Mouse (Mus musculus) urinary bladder, postnatal 10 days (tissue): ENCODE data around the gene Gdpd5.
"Not testable (repeated sequence)": the region's sequence is repeated elsewhere in the genome, so short reads cannot be mapped to it uniquely, and the experiment has no call there.

ENCODE experiments used
- DNase-seq: peaks from one replicate; pipeline ENCODE4 v3.0.0; 2022; ENCODE audit warnings: low spot score

Gdpd5 gene

GRCm38 (mm10) chr7:99477235-99477634 is 96.0 kb downstream of the Gdpd5 start:
- no peak for DNase-seq

DNA sequence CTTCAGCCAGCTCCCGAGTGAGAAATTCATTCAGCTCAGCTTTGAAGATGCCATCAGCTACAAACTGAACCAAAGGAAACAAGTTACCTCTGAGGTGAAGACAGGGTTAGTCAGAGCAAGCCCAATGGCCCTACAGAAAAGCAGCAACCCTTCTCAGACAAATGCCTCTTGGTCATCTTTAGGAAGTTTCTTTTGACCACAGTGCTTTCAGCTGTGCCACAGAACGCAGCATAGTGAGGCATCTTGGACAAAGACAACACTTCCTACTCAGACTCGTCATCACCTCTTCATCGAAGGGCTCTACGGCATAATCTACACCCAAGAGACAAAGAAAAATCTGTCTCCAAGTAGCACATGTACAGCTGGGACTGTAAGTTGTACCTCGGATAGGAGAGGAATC is 101.4 kb downstream of the Gdpd5 start:
- DNase-seq: no peak

DNA sequence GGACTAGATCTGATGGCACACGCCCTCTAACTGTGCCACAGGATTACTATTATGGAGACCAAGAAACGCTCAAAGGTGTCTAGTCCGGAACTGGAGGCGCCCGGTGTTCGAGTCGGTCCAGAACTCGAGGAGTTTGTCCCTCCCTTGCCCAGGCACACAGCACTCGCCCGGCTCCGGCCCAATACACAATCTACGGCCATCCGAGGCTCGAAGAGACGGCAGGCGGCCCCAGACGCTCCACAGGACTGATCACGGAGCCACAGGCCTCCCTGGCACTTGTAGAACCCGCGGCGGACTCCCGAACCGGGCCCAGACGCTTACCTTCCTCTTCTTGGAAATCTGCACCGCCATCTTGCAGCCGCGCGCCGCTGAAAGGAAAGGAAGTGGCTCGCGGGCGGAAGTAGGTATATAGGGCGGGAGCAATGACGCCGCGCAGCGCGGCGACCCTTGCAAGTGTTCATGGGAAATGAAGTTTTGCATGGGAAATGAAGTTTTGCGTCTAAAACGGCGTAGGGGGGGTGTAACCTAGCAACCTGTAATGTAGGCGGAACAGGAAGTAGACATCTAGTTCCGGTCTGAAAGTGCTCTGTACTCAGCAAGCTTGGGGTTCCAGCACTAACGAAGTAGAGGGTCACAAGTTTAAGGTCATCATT is 102.2 kb downstream of the Gdpd5 start, which contains the start of gene Rps3:
Rps3 (minus strand) TSS at position 468 of the 653 bp plus-strand sequence.
- peak; percentile 73 for DNase-seq

DNA sequence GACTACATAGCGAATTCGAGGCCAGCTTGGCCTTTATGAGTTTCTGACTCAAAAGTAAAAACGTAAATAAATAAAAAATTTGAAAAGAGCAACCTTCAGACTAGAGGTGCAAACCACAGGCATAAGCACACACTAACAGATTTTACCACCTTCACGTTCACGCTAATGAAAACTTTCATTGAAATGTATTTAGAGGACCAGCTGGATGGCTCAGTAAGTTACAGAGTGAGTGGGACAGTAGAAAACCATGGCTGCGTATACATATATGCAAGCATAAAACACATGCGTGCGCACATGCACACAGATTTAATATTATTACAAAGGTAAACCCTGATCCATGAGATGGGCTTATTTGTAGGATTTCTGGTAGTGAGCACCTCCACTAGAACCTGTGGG is 102.7 kb downstream of the Gdpd5 start:
- no peak for DNase-seq

DNA sequence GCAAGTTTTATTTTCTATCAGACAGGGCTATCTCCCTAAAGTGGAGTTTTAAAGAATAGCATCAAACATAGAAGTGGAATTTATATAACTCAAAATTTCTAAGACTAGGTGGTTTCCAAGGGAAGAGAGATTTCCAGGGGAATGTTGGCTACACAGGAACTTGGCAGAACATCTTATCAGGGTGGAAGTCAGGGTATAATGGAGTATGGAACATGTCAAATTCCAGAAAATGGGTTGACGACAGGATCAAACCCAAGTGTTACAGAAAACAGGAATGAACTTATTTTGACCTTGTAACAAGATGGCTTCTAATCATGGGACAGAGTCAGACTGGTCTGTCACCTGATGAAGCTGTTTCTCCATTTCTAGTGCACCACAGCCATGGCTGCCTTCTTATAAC is 103.5 kb downstream of the Gdpd5 start:
- DNase-seq: no peak

- no peak for DNase-seq
Measured at GRCm38 (mm10) chr7:99489708-99490107, 108.5 kb downstream of the Gdpd5 start.

GRCm38 (mm10) chr7:99499128-99499527 is 117.9 kb downstream of the Gdpd5 start:
- DNase-seq: no peak

DNA sequence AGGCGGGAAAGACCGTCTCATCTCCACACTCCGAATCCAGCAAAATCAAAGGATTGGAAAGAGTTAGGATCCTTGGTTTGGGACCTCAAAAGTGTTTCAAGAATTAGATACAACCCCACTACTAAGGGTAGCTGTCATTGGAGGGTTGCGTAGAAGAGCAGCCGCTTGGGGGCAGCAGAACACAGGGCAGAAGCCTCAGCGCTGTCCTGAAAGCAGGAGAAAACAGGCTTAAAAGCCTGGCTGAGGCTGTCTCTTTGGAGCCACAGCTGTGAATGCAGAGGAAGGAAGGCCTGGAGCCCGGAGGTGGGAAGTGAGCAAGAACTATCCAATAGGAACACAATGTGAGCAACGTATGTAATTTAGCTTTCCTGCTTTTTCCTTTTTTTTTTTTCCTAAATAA is 119.0 kb downstream of the Gdpd5 start:
- DNase-seq: peak; percentile 41

GRCm38 (mm10) chr7:99500655-99501054 is 119.4 kb downstream of the Gdpd5 start:
- DNase-seq: no peak

- DNase-seq: no peak
Measured at GRCm38 (mm10) chr7:99501148-99501547, 119.9 kb downstream of the Gdpd5 start.

GRCm38 (mm10) chr7:99504556-99504955 is 123.3 kb downstream of the Gdpd5 start:
- DNase-seq: no peak

DNA sequence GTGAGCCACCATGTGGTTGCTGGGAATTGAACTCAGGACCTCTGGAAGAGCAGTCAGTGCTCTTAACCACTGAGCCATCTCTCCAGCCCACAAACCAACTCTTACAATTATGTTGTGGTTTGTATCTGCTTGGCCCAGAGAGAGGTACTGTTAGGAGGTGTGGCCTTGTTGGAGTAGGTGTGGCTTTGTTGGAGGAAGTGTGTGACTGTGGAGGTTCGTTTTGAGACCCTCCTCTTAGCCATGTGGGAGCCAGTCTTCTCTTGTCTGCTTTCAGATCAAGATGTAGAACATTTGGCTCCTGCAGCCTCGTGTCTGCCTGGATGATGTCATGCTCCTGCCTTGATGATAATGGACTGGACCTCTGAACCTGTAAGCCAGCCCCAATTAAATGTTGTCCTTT is 127.0 kb downstream of the Gdpd5 start:
- DNase-seq: not testable (repeated sequence)

DNA sequence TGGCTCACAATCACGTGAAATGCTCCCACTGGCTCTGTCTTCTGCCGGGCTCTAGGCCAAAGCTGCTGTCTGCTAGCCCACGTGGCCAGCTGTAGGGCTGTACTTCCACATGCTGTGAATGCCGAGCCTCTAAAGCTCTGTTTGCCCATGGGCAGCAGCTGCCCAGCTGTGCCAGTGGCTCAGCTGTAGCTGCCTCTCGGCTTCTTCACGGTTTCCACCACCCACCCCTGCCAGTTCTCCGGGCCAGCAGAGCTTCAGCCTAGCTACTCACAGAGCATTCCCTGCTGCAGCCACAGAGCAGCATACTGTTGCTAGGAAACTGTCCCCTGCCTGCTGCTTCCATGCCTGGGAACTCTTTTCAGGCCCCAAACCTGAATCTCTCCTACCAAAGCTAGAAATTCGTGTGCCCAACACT is 128.9 kb downstream of the Gdpd5 start:
- DNase-seq: no peak
